Mouse (Mus musculus) liver (tissue): ENCODE results near the gene Vars.
"Not testable (repeated sequence)": the region's sequence is repeated elsewhere in the genome, so short reads cannot be mapped to it uniquely, and the experiment has no call there.

Experiments used
- DNase-seq: peaks from one replicate; pipeline ENCODE4 v3.0.0-alpha.2; 2020; ENCODE audit warnings: mixed read lengths

The Vars gene

DNA sequence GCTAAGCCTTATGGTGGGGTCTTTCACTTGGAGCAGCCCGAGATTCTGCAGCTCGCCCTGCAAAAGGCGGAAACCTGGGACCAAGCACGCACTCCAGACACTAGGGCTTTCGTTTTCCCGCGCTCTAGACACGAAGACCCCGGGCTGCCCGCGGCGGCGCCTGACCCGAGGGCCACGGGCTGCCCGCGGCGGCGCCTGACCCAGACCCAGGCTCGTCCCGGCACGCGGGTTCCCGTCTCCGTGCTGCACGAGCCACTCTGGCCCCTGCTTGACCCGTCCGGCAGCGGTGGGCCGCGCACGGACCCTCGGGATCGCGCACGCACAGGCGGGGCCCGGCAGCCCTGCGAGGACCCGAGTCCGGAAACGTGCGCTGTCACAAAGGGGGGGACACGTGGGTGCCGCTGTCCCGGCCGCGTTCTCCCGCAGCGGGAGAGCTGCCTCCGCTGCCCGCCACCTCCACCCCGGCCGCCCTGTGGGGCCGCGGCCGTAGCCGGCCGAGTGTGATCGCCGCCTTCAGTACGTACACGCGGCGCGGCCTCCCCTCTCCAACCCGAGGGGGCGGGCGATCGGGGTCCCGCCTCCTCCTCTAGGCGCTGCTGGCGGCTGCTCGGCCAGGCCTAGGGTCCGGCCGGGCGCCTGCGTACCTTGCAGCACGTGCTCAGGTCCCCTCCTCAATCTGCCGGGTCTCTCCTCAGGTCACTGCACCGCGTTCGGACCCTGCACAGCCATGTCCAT is at the start of gene Vars:
TSS of gene Vars (plus strand) at position 271 of the 735 bp plus-strand sequence.
- DNase-seq: peak; percentile 89

- no peak for DNase-seq
Measured at GRCm38 (mm10) chr17:34951636-34952377, 49.0 kb upstream of the Vars start.

DNA sequence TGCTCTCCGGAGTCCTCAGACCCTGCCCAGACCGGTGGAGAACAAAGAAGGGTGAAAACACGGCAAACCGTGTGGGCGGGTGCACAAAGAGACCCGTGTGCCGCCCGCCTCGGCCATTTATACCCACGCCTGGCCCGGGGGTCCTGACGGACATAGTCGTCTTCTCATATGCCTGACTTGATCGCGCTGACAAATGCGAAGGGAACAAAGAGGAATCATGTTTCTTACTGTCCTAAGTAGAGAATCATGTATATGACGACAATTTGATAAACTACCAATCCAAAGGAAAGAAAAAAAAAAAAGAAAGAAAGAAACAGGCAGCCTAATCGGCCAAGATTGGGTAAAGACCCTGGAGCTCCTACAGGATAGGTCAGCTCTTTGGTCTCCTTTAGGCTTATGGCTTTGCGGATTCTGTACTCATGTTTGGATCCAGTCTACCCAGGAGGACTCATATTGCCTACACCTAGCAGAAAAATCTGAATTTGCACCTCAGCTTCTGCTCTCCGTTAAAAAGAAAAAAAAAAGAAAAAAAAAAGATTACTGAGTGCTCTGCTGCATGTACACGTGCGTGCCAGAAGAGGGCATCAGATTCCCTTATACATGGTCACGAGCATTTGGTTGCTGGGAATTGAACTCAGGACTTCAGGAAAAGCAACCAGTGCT is 48.3 kb upstream of the Vars start:
- peak; percentile 85 for DNase-seq

- DNase-seq: no peak
Measured at GRCm38 (mm10) chr17:34953258-34953657, 47.5 kb upstream of the Vars start.

- DNase-seq: no peak
Measured at GRCm38 (mm10) chr17:34953904-34954303, 46.9 kb upstream of the Vars start.

DNA sequence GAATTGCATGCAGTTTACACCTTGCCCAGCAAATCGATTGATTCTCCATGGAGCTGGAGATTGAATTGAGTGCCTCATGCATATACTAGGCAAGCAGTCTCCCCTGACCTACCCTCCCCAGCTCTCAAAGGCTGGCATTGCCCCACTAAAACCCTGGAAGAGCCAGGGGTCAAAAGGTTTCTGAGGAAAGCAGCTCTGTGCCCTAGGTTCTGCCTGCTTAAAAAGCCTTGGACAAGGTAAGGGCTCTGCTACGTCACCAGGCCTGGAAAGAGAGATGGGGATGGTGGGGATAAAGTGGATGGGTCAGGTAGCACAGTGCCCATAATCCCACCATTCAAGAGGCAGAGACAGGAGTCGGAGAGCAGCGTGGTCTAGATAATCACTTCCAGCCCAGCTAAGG is 46.0 kb upstream of the Vars start:
- DNase-seq: no peak

DNA sequence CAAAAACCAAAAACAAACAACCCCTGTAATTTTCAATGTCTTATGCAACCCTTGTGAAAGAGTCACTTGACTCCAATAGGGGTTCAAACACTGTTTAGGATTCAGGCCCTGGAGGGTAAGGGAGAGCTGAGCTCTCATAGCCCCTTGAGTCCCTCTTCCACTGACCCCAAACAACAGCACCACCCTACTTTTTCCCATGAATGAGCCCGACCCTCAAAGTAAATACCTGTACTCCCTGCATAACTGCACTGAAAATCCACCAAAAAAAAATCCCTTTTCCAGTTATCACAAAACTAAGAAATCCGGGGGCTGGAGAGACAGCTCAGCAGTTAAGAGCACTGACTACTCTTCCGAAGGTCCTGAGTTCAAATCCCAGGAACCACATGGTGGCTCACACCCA is 44.9 kb upstream of the Vars start:
- no peak for DNase-seq

DNA sequence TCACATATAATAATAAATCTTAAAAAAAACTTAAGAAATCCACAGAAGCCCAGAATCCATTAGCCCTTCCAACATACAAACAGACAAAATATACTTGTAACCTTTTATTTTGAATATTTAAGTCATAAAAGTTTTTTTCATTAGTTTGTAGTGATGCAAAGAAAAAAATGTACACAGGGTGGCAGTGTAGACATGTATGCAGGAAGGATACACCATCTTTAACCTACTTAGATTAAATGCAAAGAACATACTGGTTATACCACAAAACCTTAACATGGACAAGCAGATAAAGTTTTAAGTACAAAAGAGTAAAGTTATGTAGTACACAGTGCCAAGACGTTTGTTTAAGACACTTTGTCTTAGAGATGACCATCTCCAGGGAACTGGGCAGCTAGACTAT is 44.4 kb upstream of the Vars start:
- DNase-seq: no peak

GRCm38 (mm10) chr17:34957291-34957690 is 43.5 kb upstream of the Vars start:
- not testable (repeated sequence) for DNase-seq

DNA sequence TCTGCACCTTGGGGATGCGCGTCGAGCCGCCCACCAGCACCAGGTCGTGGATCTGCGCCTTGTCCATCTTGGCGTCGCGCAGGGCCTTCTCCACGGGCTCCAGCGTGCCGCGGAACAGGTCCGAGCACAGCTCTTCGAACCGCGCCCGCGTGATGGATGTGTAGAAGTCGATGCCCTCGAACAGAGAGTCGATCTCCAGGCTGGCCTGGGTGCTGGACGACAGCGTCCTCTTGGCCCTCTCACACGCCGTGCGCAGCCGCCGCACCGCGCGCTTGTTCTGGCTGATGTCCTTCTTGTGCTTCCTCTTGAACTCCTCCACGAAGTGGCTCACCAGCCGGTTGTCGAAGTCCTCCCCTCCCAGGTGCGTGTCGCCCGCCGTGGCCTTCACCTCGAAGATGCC is 42.8 kb upstream of the Vars start:
- DNase-seq: not testable (repeated sequence)

DNA sequence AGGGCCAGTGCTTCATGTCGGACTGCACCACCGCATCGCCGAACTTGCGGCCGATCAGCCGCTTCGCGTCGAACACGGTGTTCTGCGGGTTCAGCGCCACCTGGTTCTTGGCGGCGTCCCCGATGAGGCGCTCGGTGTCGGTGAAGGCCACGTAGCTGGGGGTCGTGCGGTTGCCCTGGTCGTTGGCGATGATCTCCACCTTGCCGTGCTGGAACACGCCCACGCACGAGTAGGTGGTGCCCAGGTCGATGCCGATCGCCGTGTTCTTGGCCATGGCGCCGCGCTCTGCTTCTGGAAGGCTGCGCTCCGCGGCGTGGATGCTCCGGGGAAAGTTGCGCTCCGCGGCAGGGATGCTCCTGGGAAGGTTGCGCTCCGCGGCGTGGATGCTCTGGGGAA is 42.1 kb upstream of the Vars start:
- not testable (repeated sequence) for DNase-seq

DNA sequence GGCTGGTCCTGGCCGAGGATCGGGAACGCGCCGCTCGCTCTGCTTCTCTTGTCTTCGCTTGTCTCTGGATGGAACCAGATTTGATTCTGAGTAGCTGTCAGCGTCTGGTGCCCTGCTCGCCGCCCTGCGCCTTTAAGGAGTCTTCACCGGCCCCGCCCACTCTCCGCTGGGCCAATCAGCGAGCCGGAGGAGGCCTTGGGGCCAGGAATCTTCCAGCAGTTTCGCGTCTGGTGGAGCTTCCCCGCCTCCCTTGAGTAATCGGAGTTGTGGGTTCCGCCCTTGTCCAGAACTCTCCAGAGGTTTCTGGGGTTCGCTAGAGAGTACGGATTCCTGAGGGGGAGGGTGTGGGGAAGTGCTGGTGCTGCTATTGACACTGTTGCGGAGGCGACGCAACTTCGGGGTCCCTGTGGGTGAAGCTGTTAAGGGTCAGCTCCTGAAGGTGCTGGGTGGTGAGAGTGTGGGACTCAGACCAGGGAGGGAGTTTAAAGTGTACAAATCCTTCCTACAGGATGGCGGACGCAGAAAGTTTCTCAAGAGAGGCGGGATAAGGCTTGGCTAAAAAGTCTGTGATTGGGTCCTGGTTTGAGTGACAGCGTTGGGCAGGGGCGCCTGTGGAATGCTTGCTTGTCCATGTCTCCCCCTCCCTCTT is 41.5 kb upstream of the Vars start, which contains the start of gene Hspa1b:
TSS of gene Hspa1b (minus strand) at position 109 of the 649 bp plus-strand sequence.
- DNase-seq: peak; percentile 78

DNA sequence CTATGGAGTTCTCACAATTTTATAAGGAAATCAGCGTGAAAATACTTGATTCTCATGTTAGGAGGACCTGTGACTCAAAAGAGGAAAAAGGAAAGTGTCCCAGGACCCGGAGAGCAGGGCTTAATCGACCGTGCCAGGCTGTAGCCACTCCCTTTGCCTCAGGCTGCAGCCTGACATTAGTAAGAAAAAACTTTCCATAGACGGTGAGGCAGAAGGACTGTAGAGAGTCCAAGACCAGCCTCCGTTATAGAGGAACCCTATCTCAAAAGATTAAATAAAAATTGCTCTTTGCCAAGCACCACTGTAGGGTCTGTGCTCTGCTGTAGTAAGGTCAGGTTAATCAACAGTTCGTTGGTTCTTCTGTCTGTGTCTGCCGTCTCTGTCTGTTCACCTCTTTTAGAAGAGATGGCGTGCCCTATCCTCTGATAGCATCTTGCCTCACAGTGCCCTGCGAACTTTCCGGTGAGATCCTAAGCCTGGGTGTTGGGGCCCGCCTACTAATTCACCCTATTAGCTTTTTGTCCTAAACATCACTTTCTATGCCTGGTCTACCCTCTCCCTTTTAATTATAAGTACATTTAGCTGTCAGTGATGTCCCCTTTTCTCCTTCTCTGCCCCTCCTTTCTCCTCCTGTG is 40.8 kb upstream of the Vars start:
- DNase-seq: peak; percentile 54

DNA sequence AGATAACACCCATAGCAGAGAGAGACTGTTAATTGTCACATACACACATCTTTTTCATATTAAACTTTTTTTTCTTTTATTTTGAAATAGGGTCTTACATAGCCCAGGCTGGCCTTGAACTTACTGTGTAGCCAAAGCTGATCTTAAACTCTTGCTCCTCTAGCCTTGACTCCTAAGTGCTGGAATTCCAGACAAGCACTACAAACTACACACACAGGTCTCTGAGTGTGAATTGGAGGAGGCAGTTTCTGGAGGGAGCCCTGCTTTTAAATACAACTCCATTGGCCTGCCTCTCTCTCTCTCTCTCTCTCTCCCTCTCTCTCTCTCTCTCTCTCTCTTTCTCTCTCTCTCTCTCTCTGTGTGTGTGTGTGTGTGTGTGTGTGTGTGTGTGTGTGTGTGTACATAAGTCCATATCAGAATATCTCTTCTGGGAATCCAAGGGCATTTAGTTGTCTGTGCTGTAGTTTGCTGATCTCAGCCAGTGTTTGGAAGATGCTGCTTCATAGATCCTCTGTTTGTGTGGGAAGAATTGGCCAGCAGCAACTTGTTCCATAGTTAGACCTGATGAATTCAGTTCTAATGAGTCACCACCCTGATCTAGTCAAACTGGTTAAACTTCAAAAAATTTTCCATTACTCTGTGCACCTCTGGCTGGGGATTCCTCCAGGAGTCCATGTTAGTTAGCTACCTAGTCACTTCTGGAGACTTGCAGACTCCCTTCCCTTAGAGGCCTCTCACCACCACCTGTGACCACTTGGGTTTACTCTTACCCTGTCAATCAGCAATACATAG is 39.9 kb upstream of the Vars start:
- no peak for DNase-seq

GRCm38 (mm10) chr17:34962125-34962524 is 38.7 kb upstream of the Vars start:
- no peak for DNase-seq

DNA sequence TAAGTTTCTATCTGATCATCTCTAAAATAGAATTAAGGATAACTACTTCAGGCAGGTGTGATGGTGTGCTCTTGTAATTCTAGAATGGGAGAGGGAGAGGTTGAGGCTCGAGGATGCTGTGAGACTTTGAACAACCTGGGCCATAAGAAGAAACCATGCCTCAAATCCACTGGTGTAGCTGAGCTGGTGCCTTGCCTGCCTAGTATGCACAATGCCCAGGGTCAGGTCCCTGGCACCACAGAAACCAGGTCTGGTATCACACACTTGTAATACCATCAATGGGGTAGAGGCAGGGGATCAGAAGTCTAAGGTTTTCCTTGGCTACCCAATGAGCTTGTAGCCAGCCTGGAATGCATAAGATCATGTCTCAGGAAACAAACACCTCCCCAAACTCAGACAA is 37.9 kb upstream of the Vars start:
- DNase-seq: no peak

GRCm38 (mm10) chr17:34964640-34965049 is 36.1 kb upstream of the Vars start:
- DNase-seq: no peak

GRCm38 (mm10) chr17:34965627-34966026 is 35.2 kb upstream of the Vars start:
- DNase-seq: no peak

GRCm38 (mm10) chr17:34969822-34970221 is 31.0 kb upstream of the Vars start, which contains the start of gene Gm20481:
Gene Gm20481 (plus strand): TSS chr17:34969912.
- not testable (repeated sequence) for DNase-seq

- DNase-seq: not testable (repeated sequence)
Measured at GRCm38 (mm10) chr17:34970850-34971249, 29.9 kb upstream of the Vars start.

DNA sequence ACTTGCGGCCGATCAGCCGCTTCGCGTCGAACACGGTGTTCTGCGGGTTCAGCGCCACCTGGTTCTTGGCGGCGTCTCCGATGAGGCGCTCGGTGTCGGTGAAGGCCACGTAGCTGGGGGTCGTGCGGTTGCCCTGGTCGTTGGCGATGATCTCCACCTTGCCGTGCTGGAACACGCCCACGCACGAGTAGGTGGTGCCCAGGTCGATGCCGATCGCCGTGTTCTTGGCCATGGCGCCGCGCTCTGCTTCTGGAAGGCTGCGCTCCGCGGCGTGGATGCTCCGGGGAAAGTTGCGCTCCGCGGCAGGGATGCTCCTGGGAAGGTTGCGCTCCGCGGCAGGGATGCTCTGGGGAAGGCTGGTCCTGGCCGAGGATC is 29.1 kb upstream of the Vars start:
- DNase-seq: not testable (repeated sequence)
